Mouse (Mus musculus) ES-E14 (cell line): ENCODE results near the gene Nrn1l. TPM values are rescaled to one million over a fixed set of nuclear protein-coding genes. Genes with fewer than 3 reads are reported as not detected.

Source experiments
- DNase-seq: peaks from one replicate; pipeline ENCODE4 v3.0.0-alpha.2; 2013; ENCODE audit warnings: low read depth, low spot score
- H3K27ac ChIP-seq: 2 replicates; pipeline ENCODE4 v1.5.1; 2012; ENCODE audit warnings: low read depth, mild to moderate bottlenecking, low read length, moderate library complexity, mixed read lengths; ENCODE audit not compliant: poor library complexity, insufficient read depth, severe bottlenecking
- H3K36me3 ChIP-seq: 2 replicates; pipeline ENCODE4 v1.6.1; 2012; ENCODE audit warnings: mild to moderate bottlenecking, low read length, moderate library complexity, mixed read lengths; ENCODE audit not compliant: control insufficient read depth, poor library complexity, insufficient read depth, severe bottlenecking
- H3K4me1 ChIP-seq, 2 experiments: fragments of 150-350 bp in 1 of 2; sonication (generic) in 1 of 2; 2 replicates each; pipeline ENCODE4 v1.6.1; 2012; ENCODE audit warnings: low read length in 2 of 2, mild to moderate bottlenecking in 1 of 2, mixed read lengths in 1 of 2; ENCODE audit not compliant: control insufficient read depth in 2 of 2, insufficient read depth in 2 of 2, poor library complexity in 1 of 2
- H3K4me3 ChIP-seq, 2 experiments: fragments of 150-350 bp in 1 of 2; sonication (generic) in 1 of 2; 2 replicates each; pipeline ENCODE4 v1.5.1; 2012; ENCODE audit warnings: low read length in 2 of 2, low read depth in 1 of 2, mild to moderate bottlenecking in 1 of 2, mixed read lengths in 1 of 2; ENCODE audit not compliant: insufficient read depth in 1 of 2, poor library complexity in 1 of 2, severe bottlenecking in 1 of 2
- H3K9ac ChIP-seq: 2 replicates; pipeline ENCODE4 v1.6.1; 2012; ENCODE audit warnings: low read depth, mild to moderate bottlenecking, low read length, mixed read lengths; ENCODE audit not compliant: poor library complexity, insufficient read depth, severe bottlenecking
- H3K9me3 ChIP-seq: fragments of 150-350 bp; sonication (generic); 2 replicates; pipeline ENCODE4 v1.6.1; 2012; ENCODE audit warnings: low read depth, mild to moderate bottlenecking, low read length; ENCODE audit not compliant: control insufficient read depth, insufficient read depth
- CHD2 ChIP-seq: IDR thresholded peaks from 2 replicates; pipeline ENCODE4 v1.6.1; 2014; ENCODE audit warnings: mild to moderate bottlenecking, low read depth, low read length, inconsistent platforms
- HCFC1 ChIP-seq: IDR thresholded peaks from 2 replicates; pipeline ENCODE4 v1.6.1; 2012; ENCODE audit warnings: low read length, inconsistent platforms, borderline replicate concordance; ENCODE audit not compliant: insufficient read depth
- MAFK ChIP-seq: IDR thresholded peaks from 2 replicates; pipeline ENCODE4 v1.6.1; 2014; ENCODE audit warnings: mild to moderate bottlenecking, low read depth, low read length, inconsistent platforms; ENCODE audit not compliant: insufficient read depth
- ZC3H11A ChIP-seq: IDR thresholded peaks from 2 replicates; pipeline ENCODE4 v1.6.1; 2012; ENCODE audit warnings: low read depth, mild to moderate bottlenecking, inconsistent platforms, low read length, borderline replicate concordance
- ZNF384 ChIP-seq: IDR thresholded peaks from 2 replicates; pipeline ENCODE4 v1.6.1; 2012; ENCODE audit warnings: low read depth, low read length, inconsistent platforms
- in situ Hi-C, 2 experiments: fragments of 600-800 bp; cut with MboI; formaldehyde crosslinking; loops; one replicate each; pipeline ENCODE4 v1.15.1; 2025; ENCODE audit warnings: low sequenced_read_pairs in 2 of 2, inconsistent platforms in 1 of 2; ENCODE audit not compliant: unreplicated experiment in 2 of 2
- total RNA-seq: library from RNA; depleted of rRNA; stranded (reverse); fragments of 300-350 nt; gene quantifications from 2 replicates; pipeline ENCODE4 v1.2.3, GENCODE M21; 2012; rRNA removed

Nrn1l gene
- total RNA-seq, 1 experiment = 2.1 TPM

GRCm38 (mm10) chr8:105938306-105938669, 44.9 kb downstream of the Nrn1l start, which contains the start of gene Psmb10:
Gene Psmb10 (minus strand): TSS chr8:105938444.
- peaks cover 0 to 6% of the 10 kb centered on the region in 2 experiments; a peak in 2 of 4 replicates for H3K4me1 ChIP-seq
- H3K36me3 ChIP-seq = peaks cover 7% of the 10 kb centered on the region; the same call in 1 of the 2 replicates
- in situ Hi-C loops = no loop called here
- peak within 1 kb of the TSS; percentile 69 for H3K9ac ChIP-seq
- H3K27ac ChIP-seq = no peak within 1 kb of the TSS
- TF ChIP-seq ZC3H11A (no peak), CHD2 (no peak)
- peak within 1 kb of the TSS; percentile 81 to 96 for H3K4me3 ChIP-seq
- H3K9me3 ChIP-seq = no peaks in the 10 kb centered on the region
- DNase-seq = no peak

GRCm38 (mm10) chr8:105942026-105942425, 48.7 kb downstream of the Nrn1l start:
- Histone ChIP-seq H3K4me3 (no peak overlapping the region), H3K27ac (no peak overlapping the region), H3K9ac (no peak overlapping the region), H3K4me1 (no peaks in the 10 kb centered on the region; a peak in 1 of 4 replicates), H3K9me3 (no peaks in the 10 kb centered on the region), H3K36me3 (peaks cover 43% of the 10 kb centered on the region)
- DNase-seq = no peak
- in situ Hi-C loops = no loop called here
- TF ChIP-seq HCFC1 (no peak), MAFK (no peak), ZNF384 (no peak), ZC3H11A (no peak)

GRCm38 (mm10) chr8:105942542-105942941, 49.2 kb downstream of the Nrn1l start:
- H3K9me3 ChIP-seq = no peaks in the 10 kb centered on the region
- TF ChIP-seq ZC3H11A (no peak), MAFK (no peak), ZNF384 (no peak), HCFC1 (no peak), CHD2 (no peak)
- H3K9ac ChIP-seq = no peak overlapping the region
- no peak overlapping the region for H3K27ac ChIP-seq
- H3K4me1 ChIP-seq = no peaks in the 10 kb centered on the region; a peak in 1 of 4 replicates
- H3K4me3 ChIP-seq = no peak overlapping the region
- in situ Hi-C loops = no loop called here
- peaks cover 48% of the 10 kb centered on the region for H3K36me3 ChIP-seq
- no peak for DNase-seq

- no peak for TF ChIP-seq ZNF384
- no peak for TF ChIP-seq ZC3H11A
- no peak for TF ChIP-seq CHD2
- TF ChIP-seq HCFC1 = no peak
- no peak for TF ChIP-seq MAFK
- peaks cover 55% of the 10 kb centered on the region for H3K36me3 ChIP-seq
- no peaks in the 10 kb centered on the region for H3K9me3 ChIP-seq
- in situ Hi-C loops = no loop called here
- no peak for DNase-seq
- no peak within 1 kb of the TSS for H3K4me3 ChIP-seq
- H3K27ac ChIP-seq = no peak within 1 kb of the TSS
- no peaks in the 10 kb centered on the region for H3K4me1 ChIP-seq
- H3K9ac ChIP-seq = no peak within 1 kb of the TSS
Observed at GRCm38 (mm10) chr8:105943321-105943739, 50.0 kb downstream of the Nrn1l start, which contains the start of gene Lcat. Gene Lcat (minus strand): TSS chr8:105943382.

Other genes with a start within 250 kb of the Nrn1l start
- 1.6 and 3.8 TPM in 2 replicates for gene Carmil2, start 207.3 kb upstream of the Nrn1l start, total RNA-seq
- 8.6 and 8.9 TPM in 2 replicates for gene Acd, start 192.5 kb upstream of the Nrn1l start, total RNA-seq
- 14.3 and 14.9 TPM in 2 replicates for gene Pard6a, start 192.4 kb upstream of the Nrn1l start, total RNA-seq
- gene 4933405L10Rik, start 185.9 kb upstream of the Nrn1l start, total RNA-seq = 0.18 TPM in 1 of 2 replicates, not detected in the other
- gene Enkd1, start 185.4 kb upstream of the Nrn1l start, total RNA-seq = 20.4 and 26.3 TPM in 2 replicates
- gene Gfod2, start 134.9 kb upstream of the Nrn1l start, total RNA-seq = 9.3 and 11.0 TPM in 2 replicates
- gene Ranbp10, start 66.2 kb upstream of the Nrn1l start, total RNA-seq = 12.9 and 13.7 TPM in 2 replicates
- 0.13 and 0.26 TPM in 2 replicates for gene Tsnaxip1, start 65.8 kb upstream of the Nrn1l start, total RNA-seq
- 82.2 and 127 TPM in 2 replicates for gene Cenpt, start 40.3 kb upstream of the Nrn1l start, total RNA-seq
- 31.5 and 52.5 TPM in 2 replicates for gene Thap11, start 38.4 kb upstream of the Nrn1l start, total RNA-seq
- gene Nutf2, start 33.0 kb upstream of the Nrn1l start, total RNA-seq = 185 and 242 TPM in 2 replicates
- gene Edc4, start 12.7 kb upstream of the Nrn1l start, total RNA-seq = 93.9 and 117 TPM in 2 replicates
- 13.2 and 13.7 TPM in 2 replicates for gene Pskh1, start 6.9 kb downstream of the Nrn1l start, total RNA-seq
- 3.6 and 5.3 TPM in 2 replicates for gene Ctrl, start 40.3 kb downstream of the Nrn1l start, total RNA-seq
- 70.9 and 81.5 TPM in 2 replicates for gene Psmb10, start 44.9 kb downstream of the Nrn1l start, total RNA-seq
- 2.4 and 3.6 TPM in 2 replicates for gene Lcat, start 49.8 kb downstream of the Nrn1l start, total RNA-seq
- gene Slc12a4, start 72.5 kb downstream of the Nrn1l start, total RNA-seq = 70.1 and 133 TPM in 2 replicates
- gene Dpep3, start 85.9 kb downstream of the Nrn1l start, total RNA-seq = 1.0 and 1.5 TPM in 2 replicates
- 16.8 and 17.4 TPM in 2 replicates for gene Dus2, start 97.8 kb downstream of the Nrn1l start, total RNA-seq
- not detected in 2 replicates for gene Dpep2nb, start 112.4 kb downstream of the Nrn1l start, total RNA-seq
- gene Ddx28, start 118.3 kb downstream of the Nrn1l start, total RNA-seq = 31.5 and 41.5 TPM in 2 replicates
- gene Nfatc3, start 165.3 kb downstream of the Nrn1l start, total RNA-seq = 17.2 and 19.6 TPM in 2 replicates
- 12.5 and 20.1 TPM in 2 replicates for gene Esrp2, start 243.4 kb downstream of the Nrn1l start, total RNA-seq